Mouse (Mus musculus) hindbrain, embryonic 15.5 days (tissue): ENCODE data around the gene Gm42417. TPM values are rescaled to one million over a fixed set of nuclear protein-coding genes. Genes with fewer than 3 reads are reported as not detected.
A peak's percentile ranks its signal among the peaks of the same experiment; 100 is the strongest.

ENCODE experiments used
- ATAC-seq: fragments of 200-750 bp; cut with Nextera tagmentation; 2 replicates; pipeline ENCODE4 v1.8.0; 2017; ENCODE audit warnings: low read depth, moderate number of reproducible peaks, moderate TSS enrichment; ENCODE audit not compliant: low FRiP score
- H3K27ac ChIP-seq: fragments of 300-500 bp; sonication (generic); replicated peaks from 2 replicates; pipeline ENCODE4 v1.5.1; 2015; ENCODE audit warnings: mild to moderate bottlenecking, inconsistent platforms
- H3K27me3 ChIP-seq: fragments of 300-500 bp; sonication (generic); 2 replicates; pipeline ENCODE4 v1.6.1; 2015; ENCODE audit warnings: control low read depth, inconsistent platforms
- H3K36me3 ChIP-seq: fragments of 300-500 bp; sonication (generic); 2 replicates; pipeline ENCODE4 v1.6.1; 2015; ENCODE audit warnings: control low read depth, inconsistent platforms
- H3K4me1 ChIP-seq: fragments of 300-500 bp; sonication (generic); replicated peaks from 2 replicates; pipeline ENCODE4 v1.6.1; 2015; ENCODE audit warnings: control low read depth, inconsistent platforms
- H3K4me2 ChIP-seq: fragments of 300-500 bp; sonication (generic); 2 replicates; pipeline ENCODE4 v1.6.1; 2015; ENCODE audit warnings: moderate library complexity, mild to moderate bottlenecking, inconsistent platforms
- H3K4me3 ChIP-seq: fragments of 300-500 bp; sonication (generic); 2 replicates; pipeline ENCODE4 v1.5.1; 2015; ENCODE audit warnings: mild to moderate bottlenecking, inconsistent platforms
- H3K9ac ChIP-seq: fragments of 300-500 bp; sonication (generic); 2 replicates; pipeline ENCODE4 v1.6.1; 2015; ENCODE audit warnings: inconsistent platforms
- H3K9me3 ChIP-seq: fragments of 300-500 bp; sonication (generic); 2 replicates; pipeline ENCODE4 v1.6.1; 2016; ENCODE audit warnings: control low read depth, inconsistent platforms
- WGBS: fragments of 180-500 bp; shearing (Covaris S2); methylation state at CpG from one replicate; pipeline ENCODE4 v1.1.7; 2015; 5-methylcytosine and 5-hydroxymethylcytosine counted together
- polyA plus RNA-seq: library from polyadenylated mRNA; unstranded; fragments of >200 nt; fragmentation: Nextera tagmentation; extraction: Ambion mirVana; gene quantifications from 2 replicates; pipeline ENCODE4 v1.2.1, GENCODE M21; 2015

The Gm42417 gene
- polyA plus RNA-seq, 1 experiment from 2014 or later: 0.62 TPM

GRCm38 (mm10) chr1:36562388-36562787 lies 23.2 kb upstream of the Gm42417 start:
- Histone ChIP-seq H3K4me2 (no peak overlapping the region), H3K4me1 (peaks cover 11% of the 10 kb centered on the region), H3K4me3 (no peak overlapping the region), H3K9ac (no peak overlapping the region), H3K9me3 (no peaks in the 10 kb centered on the region), H3K27ac (no peak overlapping the region), H3K36me3 (no peaks in the 10 kb centered on the region), H3K27me3 (no peaks in the 10 kb centered on the region)
- ATAC-seq: no peak
- 84% methylated on average over 4 of the region's 4 CpGs for WGBS

- Histone ChIP-seq H3K36me3 (no peaks in the 10 kb centered on the region), H3K9ac (no peak overlapping the region), H3K4me1 (peaks cover 16% of the 10 kb centered on the region), H3K9me3 (no peaks in the 10 kb centered on the region), H3K4me2 (no peak overlapping the region), H3K27ac (no peak overlapping the region), H3K27me3 (no peaks in the 10 kb centered on the region), H3K4me3 (no peak overlapping the region)
- no peak for ATAC-seq
- 56% methylated on average over 6 of the region's 6 CpGs for WGBS
Measured at GRCm38 (mm10) chr1:36560903-36561302, 21.7 kb upstream of the Gm42417 start.

GRCm38 (mm10) chr1:36559888-36560287 lies 20.7 kb upstream of the Gm42417 start:
- Histone ChIP-seq H3K4me3 (no peak overlapping the region), H3K9me3 (no peaks in the 10 kb centered on the region), H3K27me3 (no peaks in the 10 kb centered on the region), H3K36me3 (no peaks in the 10 kb centered on the region; the same call in 1 of the 2 replicates), H3K4me2 (no peak overlapping the region), H3K4me1 (peaks cover 26% of the 10 kb centered on the region), H3K9ac (no peak overlapping the region), H3K27ac (no peak overlapping the region)
- ATAC-seq: no peak
- 64% methylated on average over 5 of the region's 5 CpGs for WGBS

- no peaks in the 10 kb centered on the region for H3K9me3 ChIP-seq
- no peaks in the 10 kb centered on the region for H3K27me3 ChIP-seq
- no peak overlapping the region for H3K4me3 ChIP-seq
- H3K4me2 ChIP-seq: peak overlapping the region; percentile 79
- peaks cover 3% of the 10 kb centered on the region for H3K36me3 ChIP-seq
- ATAC-seq: no peak
- no peak overlapping the region for H3K27ac ChIP-seq
- peaks cover 33% of the 10 kb centered on the region for H3K4me1 ChIP-seq
- 9% methylated on average over 4 of the region's 4 CpGs for WGBS
- no peak overlapping the region for H3K9ac ChIP-seq
Measured at GRCm38 (mm10) chr1:36559256-36559655, 20.0 kb upstream of the Gm42417 start.

GRCm38 (mm10) chr1:36558031-36558993 lies 19.1 kb upstream of the Gm42417 start, which contains the start of gene Sema4c:
Gene Sema4c (minus strand): TSS chr1:36558349.
- peak within 1 kb of the TSS; percentile 99 for H3K27ac ChIP-seq
- WGBS: under 1% methylated on average over 69 of the region's 69 CpGs
- peaks cover 12% of the 10 kb centered on the region for H3K36me3 ChIP-seq
- H3K9me3 ChIP-seq: no peaks in the 10 kb centered on the region
- peaks cover 38% of the 10 kb centered on the region for H3K4me1 ChIP-seq
- peak within 1 kb of the TSS; percentile 78 for H3K4me3 ChIP-seq
- ATAC-seq: peak; percentile 68
- peak within 1 kb of the TSS; percentile 79 for H3K4me2 ChIP-seq
- peak within 1 kb of the TSS; percentile 99 for H3K9ac ChIP-seq
- H3K27me3 ChIP-seq: no peaks in the 10 kb centered on the region

- no peaks in the 10 kb centered on the region for H3K9me3 ChIP-seq
- peak; percentile 77 for ATAC-seq
- peak overlapping the region; percentile 99 for H3K9ac ChIP-seq
- H3K4me2 ChIP-seq: peak overlapping the region; percentile 79
- H3K4me1 ChIP-seq: peaks cover 38% of the 10 kb centered on the region
- H3K36me3 ChIP-seq: peaks cover 20% of the 10 kb centered on the region
- peak overlapping the region; percentile 99 for H3K27ac ChIP-seq
- under 1% methylated on average over 46 of the region's 48 CpGs for WGBS
- H3K4me3 ChIP-seq: peak overlapping the region; percentile 78
- H3K27me3 ChIP-seq: no peaks in the 10 kb centered on the region
Measured at GRCm38 (mm10) chr1:36557457-36558011, 18.3 kb upstream of the Gm42417 start.

GRCm38 (mm10) chr1:36556553-36557456 lies 17.6 kb upstream of the Gm42417 start:
- peaks cover 38% of the 10 kb centered on the region for H3K4me1 ChIP-seq
- H3K9me3 ChIP-seq: no peaks in the 10 kb centered on the region
- peak overlapping the region; percentile 78 for H3K4me3 ChIP-seq
- peak overlapping the region; percentile 99 for H3K9ac ChIP-seq
- no peaks in the 10 kb centered on the region for H3K27me3 ChIP-seq
- peak overlapping the region; percentile 99 for H3K27ac ChIP-seq
- under 1% methylated on average over 52 of the region's 52 CpGs for WGBS
- peak overlapping the region; percentile 79 for H3K4me2 ChIP-seq
- peaks cover 27% of the 10 kb centered on the region for H3K36me3 ChIP-seq
- peak; percentile 79 for ATAC-seq

- Histone ChIP-seq H3K9me3 (no peaks in the 10 kb centered on the region), H3K4me1 (peaks cover 38% of the 10 kb centered on the region), H3K4me3 (peak overlapping the region; percentile 78), H3K36me3 (peaks cover 36% of the 10 kb centered on the region), H3K27ac (peak overlapping the region; percentile 99), H3K4me2 (peak overlapping the region; percentile 79), H3K9ac (peak overlapping the region; percentile 99), H3K27me3 (no peaks in the 10 kb centered on the region)
- 2% methylated on average over 8 of the region's 8 CpGs for WGBS
- ATAC-seq: no peak
Measured at GRCm38 (mm10) chr1:36555798-36556395, 16.7 kb upstream of the Gm42417 start.

- H3K27me3 ChIP-seq: no peaks in the 10 kb centered on the region
- peaks cover 47% of the 10 kb centered on the region for H3K36me3 ChIP-seq
- H3K4me3 ChIP-seq: peak overlapping the region; percentile 78
- no peaks in the 10 kb centered on the region for H3K9me3 ChIP-seq
- H3K27ac ChIP-seq: peak overlapping the region; percentile 99
- peaks cover 38% of the 10 kb centered on the region for H3K4me1 ChIP-seq
- no peak for ATAC-seq
- peak overlapping the region; percentile 99 for H3K9ac ChIP-seq
- WGBS: 68% methylated on average over 21 of the region's 21 CpGs
- H3K4me2 ChIP-seq: peak overlapping the region; percentile 79
Measured at GRCm38 (mm10) chr1:36554633-36555399, 15.6 kb upstream of the Gm42417 start.

GRCm38 (mm10) chr1:36552506-36552905 lies 13.3 kb upstream of the Gm42417 start:
- Histone ChIP-seq H3K36me3 (peaks cover 62% of the 10 kb centered on the region), H3K27ac (no peak overlapping the region), H3K4me1 (peaks cover 50% of the 10 kb centered on the region), H3K4me2 (no peak overlapping the region), H3K27me3 (no peaks in the 10 kb centered on the region), H3K9me3 (no peaks in the 10 kb centered on the region), H3K9ac (no peak overlapping the region), H3K4me3 (no peak overlapping the region)
- WGBS: 86% methylated on average over 16 of the region's 16 CpGs
- no peak for ATAC-seq

GRCm38 (mm10) chr1:36551904-36552303 lies 12.7 kb upstream of the Gm42417 start:
- H3K9ac ChIP-seq: no peak overlapping the region
- peaks cover 53% of the 10 kb centered on the region for H3K4me1 ChIP-seq
- no peak for ATAC-seq
- no peaks in the 10 kb centered on the region for H3K27me3 ChIP-seq
- H3K36me3 ChIP-seq: peaks cover 62% of the 10 kb centered on the region
- no peak overlapping the region for H3K27ac ChIP-seq
- 90% methylated on average over 17 of the region's 17 CpGs for WGBS
- no peaks in the 10 kb centered on the region for H3K9me3 ChIP-seq
- no peak overlapping the region for H3K4me2 ChIP-seq
- H3K4me3 ChIP-seq: no peak overlapping the region
